Mouse (Mus musculus) embryonic stem cell, embryonic (primary cell): ENCODE results near the gene Slfn8.
"Not testable (repeated sequence)": the region's sequence is repeated elsewhere in the genome, so short reads cannot be mapped to it uniquely, and the experiment has no call there.

Experiments used
- CTCF ChIA-PET, 4 experiments: fragments of 300-600 bp in 2 of 4; fragments of 350-600 bp in 2 of 4; sonication (Branson Sonifier 250); formaldehyde crosslinking; loops; one replicate each; lab custom pipeline; 2022; ENCODE audit warnings: inconsistent platforms in 2 of 4; lab: Charles Lee
- POLR2A ChIA-PET, 4 experiments: fragments of 300-600 bp in 2 of 4; fragments of 350-600 bp in 2 of 4; sonication (Branson Sonifier 250); formaldehyde crosslinking; loops; one replicate each; lab custom pipeline; 2022; ENCODE audit warnings: antibody characterized with exemption in 4 of 4, inconsistent platforms in 1 of 4; lab: Charles Lee

Gene Slfn8

GRCm38 (mm10) chr11:83038686-83039085, 18.1 kb upstream of the Slfn8 start:
- POLR2A ChIA-PET: interaction anchor here in 2 of 4 experiments (1.0 to 1.5 kb wide), 3 partner anchors 19 to 49 kb away, joined by 3 read pairs; partner anchors contain the start of gene Slfn9 (in 1 of the 2)
- CTCF ChIA-PET: not testable (repeated sequence)

- CTCF ChIA-PET: not testable (repeated sequence)
- POLR2A ChIA-PET: interaction anchor here in 3 of 4 experiments (0.6 to 2.0 kb wide), 7 partner anchors 19 to 275 kb away, joined by 3 to 17 read pairs (median 3); partner anchors contain the start of gene Slfn9 (in 3 of the 3)
These were observed 770 bp downstream of the Slfn8 start for GRCm38 (mm10) chr11:83019561-83020519.

GRCm38 (mm10) chr11:83016093-83016492, 4.5 kb downstream of the Slfn8 start:
- ChIA-PET POLR2A (no interaction called here), CTCF (no interaction called here)

GRCm38 (mm10) chr11:83013356-83013755, 7.3 kb downstream of the Slfn8 start:
- CTCF ChIA-PET: interaction anchor here in 2 of 4 experiments (1.9 to 2.1 kb wide), 2 partner anchors 19 kb away, joined by 15 to 18 read pairs; no protein-coding TSS in a partner anchor

GRCm38 (mm10) chr11:82991469-82992166, 29.0 kb downstream of the Slfn8 start, which contains the start of gene Slfn9:
Gene Slfn9 (minus strand): TSS chr11:82991830.
- POLR2A ChIA-PET: interaction anchor here in 3 of 4 experiments (0.5 to 2.9 kb wide), 8 partner anchors 28 to 300 kb away, joined by 3 to 17 read pairs (median 4); partner anchors contain the start of gene Slfn8 (in 3 of the 3)
- CTCF ChIA-PET: interaction anchor here in 1 of 4 experiments (0.6 kb wide), 1 partner anchor 75 kb away, joined by 3 read pairs; no protein-coding TSS in a partner anchor

More at GRCm38 (mm10) chr11:83013356-83013755, 7.3 kb downstream of the Slfn8 start:
- POLR2A ChIA-PET: interaction anchor here in 3 of 4 experiments (0.9 to 3.6 kb wide), 5 partner anchors 19 to 28 kb away, joined by 6 to 39 read pairs (median 11); no protein-coding TSS in a partner anchor

- POLR2A ChIA-PET: interaction anchor here in 3 of 4 experiments (0.5 to 2.9 kb wide), 7 partner anchors 29 to 301 kb away, joined by 3 to 17 read pairs (median 4); partner anchors contain the start of gene Slfn8 (in 3 of the 3)
- CTCF ChIA-PET: interaction anchor here in 1 of 4 experiments (0.6 kb wide), 1 partner anchor 76 kb away, joined by 3 read pairs; no protein-coding TSS in a partner anchor
These were observed 29.8 kb downstream of the Slfn8 start for GRCm38 (mm10) chr11:82990612-82991385.

- CTCF ChIA-PET: interaction anchor here in 1 of 4 experiments (0.7 kb wide), 1 partner anchor 169 kb away, joined by 3 read pairs; no protein-coding TSS in a partner anchor
- POLR2A ChIA-PET: interaction anchor here in 2 of 4 experiments (0.6 to 2.9 kb wide), 4 partner anchors 12 to 50 kb away, joined by 3 to 8 read pairs (median 4); partner anchors contain the start of gene Slfn8 (in 1 of the 2)
These were observed 31.3 kb downstream of the Slfn8 start for GRCm38 (mm10) chr11:82989357-82989756.

- POLR2A ChIA-PET: no interaction called here
- CTCF ChIA-PET: no interaction called here
These were observed 33.0 kb downstream of the Slfn8 start for GRCm38 (mm10) chr11:82987621-82988020.

- POLR2A ChIA-PET: interaction anchor here in 1 of 4 experiments (0.6 to 0.7 kb wide), 3 partner anchors 11 to 173 kb away, joined by 3 to 4 read pairs (median 3); no protein-coding TSS in a partner anchor
These were observed 37.4 kb downstream of the Slfn8 start for GRCm38 (mm10) chr11:82983193-82983592.

GRCm38 (mm10) chr11:82982409-82982808, 38.2 kb downstream of the Slfn8 start:
- POLR2A ChIA-PET, CTCF ChIA-PET: not testable (repeated sequence)

More at GRCm38 (mm10) chr11:82983193-82983592, 37.4 kb downstream of the Slfn8 start:
- CTCF ChIA-PET: no interaction called here

- ChIA-PET POLR2A (no interaction called here), CTCF (no interaction called here)
These were observed 46.7 kb downstream of the Slfn8 start for GRCm38 (mm10) chr11:82973916-82974315.

- ChIA-PET CTCF (interaction anchor here in 3 of 4 experiments (0.6 to 2.1 kb wide), 3 partner anchors 11 to 77 kb away, joined by 3 to 9 read pairs (median 3); no protein-coding TSS in a partner anchor), POLR2A (interaction anchor here in 2 of 4 experiments (0.6 to 1.2 kb wide), 2 partner anchors 8 to 296 kb away, joined by 3 read pairs; no protein-coding TSS in a partner anchor)
These were observed 49.0 kb downstream of the Slfn8 start for GRCm38 (mm10) chr11:82971590-82971974.

- ChIA-PET CTCF (interaction anchor here in 3 of 4 experiments (0.6 to 2.1 kb wide), 4 partner anchors 10 to 77 kb away, joined by 3 to 9 read pairs (median 3); no protein-coding TSS in a partner anchor), POLR2A (interaction anchor here in 1 of 4 experiments (0.6 kb wide), 1 partner anchor 7 kb away, joined by 3 read pairs; no protein-coding TSS in a partner anchor)
These were observed 49.7 kb downstream of the Slfn8 start for GRCm38 (mm10) chr11:82970712-82971589.

- POLR2A ChIA-PET: no interaction called here
- CTCF ChIA-PET: interaction anchor here in 1 of 4 experiments (0.8 kb wide), 1 partner anchor 471 kb away, joined by 4 read pairs; no protein-coding TSS in a partner anchor
These were observed 58.4 kb downstream of the Slfn8 start for GRCm38 (mm10) chr11:82962215-82962614.

GRCm38 (mm10) chr11:82961743-82962142, 58.9 kb downstream of the Slfn8 start:
- ChIA-PET CTCF (interaction anchor here in 3 of 4 experiments (0.8 to 1.5 kb wide), 3 partner anchors 8 to 470 kb away, joined by 3 to 9 read pairs (median 4); no protein-coding TSS in a partner anchor), POLR2A (interaction anchor here in 1 of 4 experiments (0.7 kb wide), 1 partner anchor 308 kb away, joined by 4 read pairs; no protein-coding TSS in a partner anchor)

- ChIA-PET POLR2A (interaction anchor here in 1 of 4 experiments (0.6 kb wide), 1 partner anchor 26 kb away, joined by 5 read pairs; no protein-coding TSS in a partner anchor), CTCF (interaction anchor here in 1 of 4 experiments (1.3 kb wide), 1 partner anchor 10 kb away, joined by 4 read pairs; no protein-coding TSS in a partner anchor)
These were observed 61.0 kb downstream of the Slfn8 start for GRCm38 (mm10) chr11:82959613-82960012.
